Mouse (Mus musculus) thymus, postnatal 14 days (tissue): ENCODE data around the gene Ubqln3.

Source experiments
- DNase-seq: peaks from one replicate; pipeline ENCODE4 v3.0.0; 2021

Ubqln3 gene

GRCm38 (mm10) chr7:104143179-104143578 lies at the start of gene Ubqln3:
Ubqln3 (minus strand) TSS chr7:104143279.
- no peak for DNase-seq

- DNase-seq: no peak
These were observed 48.2 kb upstream of the Ubqln3 start for GRCm38 (mm10) chr7:104191275-104191674.

GRCm38 (mm10) chr7:104183292-104183691 lies 40.2 kb upstream of the Ubqln3 start, which contains the start of gene Olfr648:
Olfr648 (minus strand) TSS chr7:104183392.
- DNase-seq: no peak

- DNase-seq: no peak
These were observed 36.0 kb upstream of the Ubqln3 start for GRCm38 (mm10) chr7:104179074-104179473.

GRCm38 (mm10) chr7:104178422-104179054 lies 35.5 kb upstream of the Ubqln3 start:
- DNase-seq: no peak

DNA sequence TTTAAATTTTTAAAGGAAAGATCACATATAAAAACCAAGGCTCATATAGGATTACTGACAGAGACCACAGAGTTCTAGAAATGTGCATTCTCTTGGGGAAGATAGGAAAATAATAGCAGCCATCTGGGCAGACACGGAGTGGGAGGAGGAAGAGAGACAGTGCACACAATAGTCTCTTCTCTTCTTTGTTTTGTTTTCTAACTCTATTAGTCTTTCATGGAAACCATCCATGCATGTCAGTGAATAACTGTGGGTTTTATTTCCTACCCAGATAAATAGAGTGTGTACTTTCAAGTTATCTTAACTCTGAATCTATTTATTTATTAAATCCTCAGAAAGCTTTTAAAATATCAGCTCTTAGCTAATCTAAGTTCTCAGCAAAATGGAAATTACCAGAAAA lies 32.0 kb upstream of the Ubqln3 start:
- no peak for DNase-seq

GRCm38 (mm10) chr7:104169634-104170204 lies 26.6 kb upstream of the Ubqln3 start:
- DNase-seq: peak; percentile 36

- peak; percentile 36 for DNase-seq
These were observed 24.0 kb upstream of the Ubqln3 start for GRCm38 (mm10) chr7:104167105-104167504.

- no peak for DNase-seq
These were observed 7.4 kb upstream of the Ubqln3 start, which contains the start of gene Ubqlnl for GRCm38 (mm10) chr7:104150456-104150855. Ubqlnl (minus strand) TSS chr7:104150556.

- no peak for DNase-seq
These were observed 5.8 kb downstream of the Ubqln3 start, which contains the start of gene Olfr643 for GRCm38 (mm10) chr7:104137305-104137704. Olfr643 (minus strand) TSS chr7:104137405.

- DNase-seq: peak; percentile 18
These were observed 13.4 kb downstream of the Ubqln3 start, which contains the start of gene Ubqln5 for GRCm38 (mm10) chr7:104129726-104130125. Ubqln5 (minus strand) TSS chr7:104129826.

- no peak for DNase-seq
These were observed 38.4 kb downstream of the Ubqln3 start, which contains the start of gene Olfr646 for GRCm38 (mm10) chr7:104104757-104104972. Olfr646 (plus strand) TSS chr7:104104873.

- DNase-seq: no peak
These were observed 38.9 kb downstream of the Ubqln3 start for GRCm38 (mm10) chr7:104103913-104104756.
